Mouse (Mus musculus): ENCODE measurements around the gene Tmem209. TPM values are rescaled to one million over a fixed set of nuclear protein-coding genes. Genes with fewer than 3 reads are reported as not detected.

Tmem209 gene
- polyA plus RNA-seq, 1 experiment from 2014 or later: 28.0 TPM

DNA sequence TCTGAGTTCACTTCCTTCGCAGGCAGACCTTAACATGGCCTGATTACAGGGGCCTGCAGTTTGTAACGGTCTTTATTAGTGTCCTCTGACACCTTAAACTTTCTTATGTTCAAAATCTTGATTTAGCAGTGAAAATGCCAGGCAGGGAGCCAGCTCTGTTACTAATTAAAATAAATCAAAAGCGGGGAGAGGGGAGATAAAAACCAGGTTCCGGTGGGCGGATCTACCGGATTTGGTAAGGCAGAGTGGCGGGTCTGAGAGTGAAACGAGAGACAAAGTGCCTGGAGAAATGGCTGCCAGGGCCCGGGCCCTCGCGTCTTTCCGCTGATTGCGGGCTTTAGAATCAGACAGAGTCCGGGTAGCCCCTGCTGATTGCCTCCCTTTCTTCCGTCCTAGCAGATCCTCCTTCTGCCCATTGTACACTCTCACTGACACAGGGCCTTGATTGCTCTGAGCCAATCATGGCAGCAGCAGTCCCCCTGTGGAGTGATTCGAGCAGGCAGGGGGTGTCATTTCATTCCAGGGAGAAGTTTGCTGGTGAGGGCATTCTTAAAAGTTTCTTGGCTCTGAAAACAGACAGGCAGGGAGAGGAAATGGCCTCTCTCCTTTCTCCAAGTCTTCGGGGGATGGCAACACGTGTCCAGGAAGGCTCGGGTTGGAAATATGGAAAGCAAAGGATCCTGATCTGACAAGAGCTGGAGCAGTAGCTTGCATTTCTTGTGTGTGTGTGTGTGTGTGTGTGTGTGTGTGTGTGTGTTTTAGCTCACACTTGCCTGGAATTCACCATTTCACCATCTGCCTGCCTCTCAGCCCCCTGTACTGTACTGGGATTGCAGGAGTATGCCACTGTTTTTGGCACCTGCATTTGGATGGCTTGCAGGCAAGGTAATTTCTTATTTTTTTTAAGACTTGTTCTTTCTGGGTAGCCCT lies 17.3 kb upstream of the Tmem209 start:
- Histone ChIP-seq H3K4me3 (no peak overlapping the region), H3K4me1 (peaks cover 39% of the 10 kb centered on the region), H3K27ac (peak overlapping the region; percentile 88), H3K27me3 (no peaks in the 10 kb centered on the region), H3K9me3 (no peaks in the 10 kb centered on the region), H3K9ac (no peak overlapping the region), H3K4me2 (0 out of 2 replicates have a peak overlapping the region, but pooled peaks have one; percentile 21), H3K36me3 (no peaks in the 10 kb centered on the region)
- WGBS: 13% methylated on average over 19 of the region's 19 CpGs
- no peak for ATAC-seq (ENCODE audit: insufficient number of reproducible peaks, low FRiP score, low TSS enrichment, low read depth)

DNA sequence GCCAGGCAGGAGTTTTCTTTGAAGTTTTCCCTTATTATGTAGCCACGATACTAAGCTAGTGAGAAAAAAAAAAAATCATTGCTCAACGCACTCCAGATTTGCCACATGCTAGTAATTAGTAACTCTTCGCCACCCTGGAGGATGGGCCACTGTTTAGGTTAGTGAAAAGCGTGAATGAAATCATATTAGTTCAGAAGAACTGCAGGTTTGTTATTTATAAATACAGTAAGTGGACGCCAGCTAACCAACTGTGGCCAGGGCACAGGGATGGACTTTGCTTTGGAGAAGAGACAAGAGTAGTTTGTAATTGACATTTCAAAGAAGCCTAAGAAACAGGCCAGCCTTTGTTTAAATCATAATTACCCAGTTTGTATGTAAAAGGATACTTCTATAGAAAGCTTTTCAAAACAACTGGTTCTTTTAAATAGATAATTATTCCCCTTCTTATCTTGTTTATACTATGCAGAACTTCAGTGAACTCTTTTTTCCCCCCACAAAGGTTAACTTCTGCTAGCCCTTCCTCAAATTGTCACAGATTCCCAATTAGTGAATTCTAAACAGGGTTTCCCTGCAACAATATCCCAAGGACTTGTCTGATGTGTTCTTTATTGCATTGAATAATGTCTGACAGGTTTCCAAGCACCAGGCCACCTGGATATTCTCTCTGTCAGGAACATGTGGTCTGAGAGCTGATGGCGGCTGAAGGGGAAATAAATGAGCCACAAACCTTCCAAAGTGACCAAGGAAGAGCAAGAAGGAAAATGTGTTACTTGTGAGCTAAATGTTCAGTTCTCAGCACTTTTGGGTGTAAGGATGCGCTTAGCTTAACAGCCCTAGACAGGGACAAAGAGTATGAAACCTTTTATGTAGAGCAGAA lies 16.1 kb upstream of the Tmem209 start:
- no peaks in the 10 kb centered on the region for H3K36me3 ChIP-seq
- H3K27ac ChIP-seq: peak overlapping the region; percentile 88
- 34% methylated on average over 7 of the region's 7 CpGs for WGBS
- no peak for ATAC-seq (ENCODE audit: insufficient number of reproducible peaks, low FRiP score, low TSS enrichment, low read depth)
- H3K4me3 ChIP-seq: no peak overlapping the region
- no peak overlapping the region for H3K9ac ChIP-seq
- H3K4me1 ChIP-seq: peaks cover 39% of the 10 kb centered on the region
- no peak overlapping the region for H3K4me2 ChIP-seq
- no peaks in the 10 kb centered on the region for H3K27me3 ChIP-seq
- no peaks in the 10 kb centered on the region for H3K9me3 ChIP-seq

DNA sequence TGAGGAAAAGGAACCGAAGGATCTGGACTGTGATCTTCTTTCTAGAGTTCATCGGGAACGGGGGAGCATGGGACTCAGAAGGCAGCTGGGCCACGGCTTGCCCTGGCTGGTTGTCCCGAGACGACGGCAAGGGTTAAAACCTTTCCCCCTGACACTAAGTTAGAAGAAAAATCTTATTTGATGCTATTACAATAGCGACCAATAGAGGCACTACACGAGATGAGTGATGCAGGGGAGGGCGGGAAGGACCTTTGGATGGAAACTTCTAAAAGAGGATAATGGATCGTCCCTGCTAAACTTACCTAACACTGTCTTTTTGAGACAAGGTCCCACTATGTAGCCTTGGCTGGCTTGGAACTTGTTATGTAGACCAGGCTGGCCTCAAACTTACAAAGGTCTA lies 10.8 kb upstream of the Tmem209 start:
- no peak overlapping the region for H3K27ac ChIP-seq
- H3K9me3 ChIP-seq: no peaks in the 10 kb centered on the region
- no peak overlapping the region for H3K9ac ChIP-seq
- ATAC-seq (ENCODE audit: insufficient number of reproducible peaks, low FRiP score, low TSS enrichment, low read depth): no peak
- peaks cover 10% of the 10 kb centered on the region for H3K4me1 ChIP-seq
- H3K4me2 ChIP-seq: no peak overlapping the region
- H3K4me3 ChIP-seq: no peak overlapping the region
- no peaks in the 10 kb centered on the region for H3K36me3 ChIP-seq
- 72% methylated on average over 11 of the region's 11 CpGs for WGBS
- H3K27me3 ChIP-seq: no peaks in the 10 kb centered on the region

DNA sequence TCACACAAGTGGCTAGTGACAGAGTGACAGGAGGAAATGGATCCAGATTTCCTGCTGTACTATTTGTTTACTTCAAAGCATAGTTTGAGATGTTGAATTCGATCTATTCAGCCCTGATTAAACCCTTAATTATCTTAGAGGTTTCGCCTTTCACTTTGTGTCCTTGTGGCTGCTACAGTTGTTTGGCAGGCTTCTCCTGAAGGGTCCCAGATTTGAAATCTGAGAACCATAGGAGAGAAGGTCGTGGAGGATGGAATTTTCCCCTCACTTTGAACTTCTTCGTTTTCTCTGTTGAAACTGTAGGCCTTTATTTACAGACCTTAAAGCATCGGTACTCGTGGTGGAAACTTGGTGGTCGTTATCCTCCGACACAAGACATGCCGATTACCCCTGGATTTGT lies 4.7 kb upstream of the Tmem209 start:
- WGBS: 10% methylated on average over 9 of the region's 9 CpGs
- no peak overlapping the region for H3K9ac ChIP-seq
- H3K4me2 ChIP-seq: no peak overlapping the region

DNA sequence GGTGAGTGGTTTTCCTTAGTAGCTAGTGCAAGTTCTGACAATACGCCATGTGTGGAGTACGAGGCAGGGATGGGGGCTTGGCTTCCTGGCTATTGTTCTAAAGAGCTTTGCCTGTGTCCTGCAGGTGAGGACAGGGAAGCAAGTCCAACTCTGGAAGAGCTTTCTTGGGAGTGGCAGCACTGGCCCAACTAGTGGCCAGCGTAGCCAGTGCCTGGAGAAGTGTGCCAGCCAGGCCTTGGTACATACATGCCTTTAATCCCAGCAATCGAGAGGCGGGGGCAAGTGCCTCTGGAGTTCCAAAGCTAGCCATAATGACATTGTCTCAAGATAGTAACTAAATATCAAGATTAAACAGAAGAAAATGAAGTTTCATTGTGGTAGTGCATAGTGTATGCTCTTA lies 708 bp upstream of the Tmem209 start:
- Histone ChIP-seq H3K27me3 (no peaks in the 10 kb centered on the region), H3K9ac (no peak overlapping the region), H3K4me1 (peaks cover 14% of the 10 kb centered on the region), H3K36me3 (peaks cover 13% of the 10 kb centered on the region), H3K9me3 (no peaks in the 10 kb centered on the region), H3K27ac (peak overlapping the region; percentile 99), H3K4me3 (no peak overlapping the region), H3K4me2 (peak overlapping the region; percentile 42; the same call in 1 of the 2 replicates)
- no peak for ATAC-seq (ENCODE audit: insufficient number of reproducible peaks, low FRiP score, low TSS enrichment, low read depth)
- WGBS: 67% methylated on average over 5 of the region's 5 CpGs

More for the DNA sequence above, 4.7 kb upstream of the Tmem209 start:
- H3K36me3 ChIP-seq: no peaks in the 10 kb centered on the region
- no peaks in the 10 kb centered on the region for H3K27me3 ChIP-seq
- H3K4me1 ChIP-seq: peaks cover 16% of the 10 kb centered on the region
- H3K4me3 ChIP-seq: no peak overlapping the region
- H3K27ac ChIP-seq: no peak overlapping the region
- no peaks in the 10 kb centered on the region for H3K9me3 ChIP-seq
- ATAC-seq (ENCODE audit: insufficient number of reproducible peaks, low FRiP score, low TSS enrichment, low read depth): no peak

DNA sequence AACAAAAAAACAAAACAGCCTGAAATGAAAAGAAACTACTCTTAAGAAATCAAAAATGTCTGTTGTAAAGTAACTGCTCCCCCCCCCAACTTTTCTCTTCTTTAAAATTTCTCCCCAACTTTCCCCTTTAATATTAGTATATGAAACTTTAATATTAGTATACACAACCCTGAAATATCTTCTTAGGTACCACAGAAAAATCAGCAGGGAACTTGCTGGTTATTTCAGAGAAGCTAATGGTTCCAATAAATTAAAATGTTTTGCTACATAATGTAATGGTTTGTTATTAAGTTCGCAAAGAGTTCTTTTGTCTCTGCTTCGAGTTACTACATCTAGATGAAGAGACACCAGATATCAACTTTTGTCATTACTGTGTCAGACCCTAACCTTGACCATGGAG lies 759 bp downstream of the Tmem209 start:
- Histone ChIP-seq H3K4me1 (peaks cover 7% of the 10 kb centered on the region), H3K4me3 (peak overlapping the region; percentile 55), H3K4me2 (peak overlapping the region; percentile 58), H3K9ac (no peak overlapping the region), H3K27me3 (no peaks in the 10 kb centered on the region), H3K27ac (peak overlapping the region; percentile 99), H3K9me3 (no peaks in the 10 kb centered on the region), H3K36me3 (peaks cover 20% of the 10 kb centered on the region)
- ATAC-seq (ENCODE audit: insufficient number of reproducible peaks, low FRiP score, low TSS enrichment, low read depth): no peak
- 5% methylated on average over 2 of the region's 2 CpGs for WGBS

DNA sequence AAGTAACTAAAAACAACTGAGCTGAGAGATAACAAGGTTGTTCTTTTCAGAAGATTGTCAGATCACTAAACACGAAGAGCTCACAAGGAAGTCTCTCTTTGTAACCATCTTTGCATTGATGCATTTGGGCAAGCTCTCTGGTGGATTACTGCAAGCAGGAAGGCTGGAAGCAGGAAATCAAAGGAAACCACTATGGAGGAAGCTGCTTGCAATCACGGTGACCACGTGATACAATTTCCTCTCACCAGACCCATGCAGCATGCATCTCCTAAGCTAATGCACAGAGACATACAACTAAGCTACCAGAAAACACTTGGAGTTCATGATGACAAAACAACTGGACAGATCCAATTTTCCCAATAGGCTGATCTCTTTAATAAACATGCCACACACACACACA lies 10.5 kb downstream of the Tmem209 start:
- H3K4me1 ChIP-seq: peaks cover 3% of the 10 kb centered on the region; the same call in 1 of the 2 replicates
- WGBS: 83% methylated on average over 3 of the region's 3 CpGs
- peaks cover 44% of the 10 kb centered on the region for H3K36me3 ChIP-seq
- H3K4me2 ChIP-seq: no peak overlapping the region
- no peaks in the 10 kb centered on the region for H3K27me3 ChIP-seq
- ATAC-seq (ENCODE audit: insufficient number of reproducible peaks, low FRiP score, low TSS enrichment, low read depth): no peak
- H3K27ac ChIP-seq: no peak overlapping the region
- H3K9me3 ChIP-seq: no peaks in the 10 kb centered on the region
- no peak overlapping the region for H3K9ac ChIP-seq
- no peak overlapping the region for H3K4me3 ChIP-seq

DNA sequence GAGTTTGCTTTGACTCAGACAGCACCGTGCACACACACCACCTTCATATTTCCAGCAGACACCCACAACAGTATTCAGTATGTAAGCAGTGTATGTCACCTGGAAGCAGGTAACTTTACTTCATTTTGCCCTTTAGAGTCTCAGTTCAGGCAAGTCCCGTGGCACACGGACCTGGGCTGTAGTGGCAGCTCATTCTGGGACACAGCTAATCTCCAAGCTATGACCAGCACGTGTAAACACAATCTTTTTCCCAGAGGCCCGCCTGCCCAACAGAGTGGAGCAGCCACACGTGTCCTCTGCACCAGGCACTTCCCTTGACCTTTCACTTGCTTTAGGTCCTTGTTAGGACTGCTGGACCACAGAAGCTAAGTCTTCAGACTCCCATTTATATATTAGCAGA lies 23.1 kb downstream of the Tmem209 start:
- H3K36me3 ChIP-seq: peaks cover 65% of the 10 kb centered on the region
- H3K9ac ChIP-seq: no peak overlapping the region
- H3K9me3 ChIP-seq: no peaks in the 10 kb centered on the region
- no peaks in the 10 kb centered on the region for H3K27me3 ChIP-seq
- H3K4me3 ChIP-seq: no peak overlapping the region
- no peak for ATAC-seq (ENCODE audit: insufficient number of reproducible peaks, low FRiP score, low TSS enrichment, low read depth)
- no peak overlapping the region for H3K27ac ChIP-seq
- no peaks in the 10 kb centered on the region for H3K4me1 ChIP-seq
- WGBS: 90% methylated on average over 6 of the region's 6 CpGs
- H3K4me2 ChIP-seq: no peak overlapping the region

DNA sequence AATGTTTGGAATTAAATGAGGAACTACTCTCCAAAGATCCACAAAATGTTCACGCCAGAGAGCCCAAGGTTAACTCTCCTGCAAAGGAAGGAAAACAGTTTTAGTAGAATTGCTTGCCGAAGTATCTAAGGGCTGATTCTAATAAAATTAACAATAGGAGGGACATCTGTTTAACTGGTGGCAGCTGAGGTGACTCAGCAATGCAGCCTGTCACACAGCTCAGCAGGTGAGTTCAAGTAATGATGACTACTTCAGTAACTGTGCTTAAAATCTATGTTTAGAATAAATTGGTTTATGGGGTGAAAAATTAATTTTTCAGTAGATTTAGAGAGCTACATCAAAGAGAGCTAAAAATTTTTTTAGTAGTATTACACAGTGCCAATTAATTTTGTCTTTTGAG lies 26.7 kb downstream of the Tmem209 start:
- no peak for ATAC-seq (ENCODE audit: insufficient number of reproducible peaks, low FRiP score, low TSS enrichment, low read depth)
- Histone ChIP-seq H3K4me3 (no peak overlapping the region), H3K36me3 (peaks cover 78% of the 10 kb centered on the region), H3K9ac (no peak overlapping the region), H3K27me3 (no peaks in the 10 kb centered on the region), H3K9me3 (no peaks in the 10 kb centered on the region), H3K4me2 (no peak overlapping the region), H3K4me1 (0 out of 2 replicates have a peak, but pooled peaks cover 3% of the 10 kb centered on the region), H3K27ac (no peak overlapping the region)
- WGBS: 51% methylated on average over 2 of the region's 2 CpGs

DNA sequence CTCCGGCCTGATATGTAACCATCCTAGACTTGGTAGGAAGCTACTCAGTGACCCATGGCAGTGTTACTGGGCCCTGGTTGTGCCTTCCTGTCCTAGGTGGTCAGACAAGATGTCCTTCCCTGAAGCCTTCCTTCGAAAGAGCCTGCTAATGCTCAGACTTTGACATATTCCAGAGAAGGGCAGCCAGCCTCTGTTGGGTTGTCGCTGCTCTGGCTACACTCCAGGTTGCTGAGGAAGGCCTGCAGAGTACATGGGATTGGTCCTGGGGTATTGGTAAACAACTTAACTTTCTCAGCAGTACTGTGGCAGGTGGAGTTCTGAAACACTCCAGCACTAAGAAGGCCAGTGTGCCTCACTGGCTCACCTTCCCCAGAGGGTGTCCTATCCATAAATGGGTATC lies 30.2 kb downstream of the Tmem209 start:
- Histone ChIP-seq H3K27ac (no peak overlapping the region), H3K4me2 (no peak overlapping the region), H3K27me3 (no peaks in the 10 kb centered on the region), H3K9me3 (no peaks in the 10 kb centered on the region), H3K36me3 (peaks cover 47% of the 10 kb centered on the region), H3K4me1 (peaks cover 17% of the 10 kb centered on the region; the same call in 1 of the 2 replicates), H3K9ac (no peak overlapping the region), H3K4me3 (no peak overlapping the region)
- 98% methylated on average over 3 of the region's 3 CpGs for WGBS
- no peak for ATAC-seq (ENCODE audit: insufficient number of reproducible peaks, low FRiP score, low TSS enrichment, low read depth)

DNA sequence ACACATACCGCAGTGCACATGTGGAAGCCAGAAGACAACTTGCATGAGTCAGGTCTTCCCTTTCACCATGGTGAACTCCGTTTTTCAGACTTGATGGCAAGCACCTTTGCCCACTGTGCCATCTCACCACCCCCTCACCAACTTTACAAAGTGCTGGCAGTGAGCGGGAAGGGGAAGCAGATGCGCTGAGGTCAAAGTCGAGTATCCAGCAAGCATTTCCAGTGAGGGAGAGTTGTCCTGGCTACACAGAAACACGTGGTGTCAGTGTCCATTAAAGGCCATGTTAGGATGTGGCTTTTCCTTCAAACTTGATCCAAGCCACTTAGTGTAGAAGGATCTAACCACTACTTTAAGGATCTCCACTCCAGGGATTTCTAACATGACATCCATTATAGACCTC lies 31.8 kb downstream of the Tmem209 start:
- no peaks in the 10 kb centered on the region for H3K27me3 ChIP-seq
- peak overlapping the region; percentile 59; the same call in 1 of the 2 replicates for H3K27ac ChIP-seq
- no peak overlapping the region for H3K4me3 ChIP-seq
- H3K9me3 ChIP-seq: no peaks in the 10 kb centered on the region
- WGBS: 78% methylated on average over 6 of the region's 6 CpGs
- no peak overlapping the region for H3K4me2 ChIP-seq
- H3K9ac ChIP-seq: no peak overlapping the region
- no peak for ATAC-seq (ENCODE audit: insufficient number of reproducible peaks, low FRiP score, low TSS enrichment, low read depth)
- peaks cover 33% of the 10 kb centered on the region for H3K36me3 ChIP-seq
- peaks cover 17% of the 10 kb centered on the region; the same call in 1 of the 2 replicates for H3K4me1 ChIP-seq
